Mouse (Mus musculus) ES-E14 (cell line): ENCODE results near the gene Lypd4. TPM values are rescaled to one million over a fixed set of nuclear protein-coding genes. Genes with fewer than 3 reads are reported as not detected.
A peak's percentile ranks its signal among the peaks of the same experiment; 100 is the strongest.

ENCODE experiments used
- DNase-seq: peaks from one replicate; pipeline ENCODE4 v3.0.0-alpha.2; 2013; ENCODE audit warnings: low read depth, low spot score
- H3K27ac ChIP-seq: 2 replicates; pipeline ENCODE4 v1.5.1; 2012; ENCODE audit warnings: low read depth, mild to moderate bottlenecking, low read length, moderate library complexity, mixed read lengths; ENCODE audit not compliant: poor library complexity, insufficient read depth, severe bottlenecking
- H3K36me3 ChIP-seq: 2 replicates; pipeline ENCODE4 v1.6.1; 2012; ENCODE audit warnings: mild to moderate bottlenecking, low read length, moderate library complexity, mixed read lengths; ENCODE audit not compliant: control insufficient read depth, poor library complexity, insufficient read depth, severe bottlenecking
- H3K4me1 ChIP-seq, 2 experiments: fragments of 150-350 bp in 1 of 2; sonication (generic) in 1 of 2; 2 replicates each; pipeline ENCODE4 v1.6.1; 2012; ENCODE audit warnings: low read length in 2 of 2, mild to moderate bottlenecking in 1 of 2, mixed read lengths in 1 of 2; ENCODE audit not compliant: control insufficient read depth in 2 of 2, insufficient read depth in 2 of 2, poor library complexity in 1 of 2
- H3K4me3 ChIP-seq, 2 experiments: fragments of 150-350 bp in 1 of 2; sonication (generic) in 1 of 2; 2 replicates each; pipeline ENCODE4 v1.5.1; 2012; ENCODE audit warnings: low read length in 2 of 2, low read depth in 1 of 2, mild to moderate bottlenecking in 1 of 2, mixed read lengths in 1 of 2; ENCODE audit not compliant: insufficient read depth in 1 of 2, poor library complexity in 1 of 2, severe bottlenecking in 1 of 2
- H3K9ac ChIP-seq: 2 replicates; pipeline ENCODE4 v1.6.1; 2012; ENCODE audit warnings: low read depth, mild to moderate bottlenecking, low read length, mixed read lengths; ENCODE audit not compliant: poor library complexity, insufficient read depth, severe bottlenecking
- H3K9me3 ChIP-seq: fragments of 150-350 bp; sonication (generic); 2 replicates; pipeline ENCODE4 v1.6.1; 2012; ENCODE audit warnings: low read depth, mild to moderate bottlenecking, low read length; ENCODE audit not compliant: control insufficient read depth, insufficient read depth
- CHD2 ChIP-seq: IDR thresholded peaks from 2 replicates; pipeline ENCODE4 v1.6.1; 2014; ENCODE audit warnings: mild to moderate bottlenecking, low read depth, low read length, inconsistent platforms
- HCFC1 ChIP-seq: IDR thresholded peaks from 2 replicates; pipeline ENCODE4 v1.6.1; 2012; ENCODE audit warnings: low read length, inconsistent platforms, borderline replicate concordance; ENCODE audit not compliant: insufficient read depth
- MAFK ChIP-seq: IDR thresholded peaks from 2 replicates; pipeline ENCODE4 v1.6.1; 2014; ENCODE audit warnings: mild to moderate bottlenecking, low read depth, low read length, inconsistent platforms; ENCODE audit not compliant: insufficient read depth
- ZC3H11A ChIP-seq: IDR thresholded peaks from 2 replicates; pipeline ENCODE4 v1.6.1; 2012; ENCODE audit warnings: low read depth, mild to moderate bottlenecking, inconsistent platforms, low read length, borderline replicate concordance
- ZNF384 ChIP-seq: IDR thresholded peaks from 2 replicates; pipeline ENCODE4 v1.6.1; 2012; ENCODE audit warnings: low read depth, low read length, inconsistent platforms
- in situ Hi-C, 2 experiments: fragments of 600-800 bp; cut with MboI; formaldehyde crosslinking; loops; one replicate each; pipeline ENCODE4 v1.15.1; 2025; ENCODE audit warnings: low sequenced_read_pairs in 2 of 2, inconsistent platforms in 1 of 2; ENCODE audit not compliant: unreplicated experiment in 2 of 2
- total RNA-seq: library from RNA; depleted of rRNA; stranded (reverse); fragments of 300-350 nt; gene quantifications from 2 replicates; pipeline ENCODE4 v1.2.3, GENCODE M21; 2012

Lypd4 gene
- total RNA-seq, 1 experiment = 0.18 TPM

DNA sequence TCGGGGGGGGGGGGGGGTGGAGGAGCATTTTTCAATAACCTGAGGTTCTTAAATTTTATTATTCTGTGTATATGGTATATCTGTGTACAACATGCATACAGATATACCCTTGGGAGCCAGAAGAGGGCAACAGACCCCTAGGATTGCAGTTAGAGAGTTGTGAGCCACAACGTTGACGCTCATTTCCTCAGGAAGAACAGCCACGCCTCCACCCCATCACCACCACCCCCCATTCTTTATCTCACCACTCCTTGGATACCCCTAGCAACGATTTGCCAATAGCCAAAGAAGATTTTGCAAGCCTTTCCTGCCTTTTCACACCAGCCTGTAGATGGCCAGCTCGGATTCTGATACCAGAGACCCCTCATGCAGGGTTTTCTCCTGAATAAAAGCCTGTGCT is 24.0 kb downstream of the Lypd4 start:
- no peaks in the 10 kb centered on the region for H3K9me3 ChIP-seq
- no peaks in the 10 kb centered on the region for H3K36me3 ChIP-seq
- no peak for TF ChIP-seq CHD2
- TF ChIP-seq ZC3H11A = peak; percentile 63
- DNase-seq = peak; percentile 81
- in situ Hi-C loops = loop anchor here in 1 of 2 experiments (10.0 kb wide), 1 partner anchor 119 kb away; no protein-coding TSS in a partner anchor
- peaks cover 6% of the 10 kb centered on the region in 2 experiments; a peak in 3 of 4 replicates for H3K4me1 ChIP-seq
- no peak overlapping the region for H3K4me3 ChIP-seq
- H3K27ac ChIP-seq = no peak overlapping the region
- no peak overlapping the region; the same call in 1 of the 2 replicates for H3K9ac ChIP-seq

DNA sequence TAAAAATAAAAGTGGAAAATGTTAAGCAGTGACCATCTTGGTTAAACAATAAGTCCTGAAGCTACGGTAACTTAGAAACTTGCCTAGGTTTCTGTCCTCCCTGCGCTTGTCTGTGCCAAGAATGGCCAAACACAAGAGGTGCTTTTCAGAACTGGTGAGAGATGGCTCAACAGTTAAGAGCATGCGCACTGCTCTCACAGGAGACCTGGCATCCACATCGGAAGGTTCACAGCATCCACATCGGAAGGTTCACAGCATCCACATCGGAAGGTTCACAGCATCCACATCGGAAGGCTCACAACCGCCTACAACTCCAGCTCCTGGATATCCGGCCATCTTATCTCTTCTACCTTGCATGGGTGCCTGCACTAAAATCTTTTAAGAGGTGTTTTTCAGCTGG is 24.6 kb downstream of the Lypd4 start:
- TF ChIP-seq ZNF384 (no peak), ZC3H11A (no peak), CHD2 (no peak), MAFK (no peak), HCFC1 (no peak)
- H3K36me3 ChIP-seq = no peaks in the 10 kb centered on the region
- H3K9me3 ChIP-seq = no peaks in the 10 kb centered on the region
- H3K9ac ChIP-seq = no peak overlapping the region; the same call in 1 of the 2 replicates
- in situ Hi-C loops = loop anchor here in 1 of 2 experiments (10.0 kb wide), 1 partner anchor 120 kb away; no protein-coding TSS in a partner anchor
- DNase-seq = no peak
- 0 out of 4 replicates have a peak overlapping the region, but pooled peaks of 1 of the 2 experiments have one; percentile 30 for H3K4me3 ChIP-seq
- peaks cover 2 to 9% of the 10 kb centered on the region in 2 experiments; a peak in 2 of 4 replicates for H3K4me1 ChIP-seq
- no peak overlapping the region for H3K27ac ChIP-seq

GRCm38 (mm10) chr7:24844144-24844543 is 25.6 kb downstream of the Lypd4 start:
- in situ Hi-C loops = loop anchor here in 1 of 2 experiments (10.0 kb wide), 1 partner anchor 121 kb away; no protein-coding TSS in a partner anchor
- DNase-seq = no peak

GRCm38 (mm10) chr7:24841009-24841408 is 28.7 kb downstream of the Lypd4 start:
- H3K36me3 ChIP-seq = no peaks in the 10 kb centered on the region
- in situ Hi-C loops = loop anchor here in 1 of 2 experiments (10.0 kb wide), 1 partner anchor 124 kb away; no protein-coding TSS in a partner anchor
- H3K9me3 ChIP-seq = no peaks in the 10 kb centered on the region
- no peak overlapping the region for H3K4me3 ChIP-seq
- H3K9ac ChIP-seq = no peak overlapping the region
- peaks cover 0 to 13% of the 10 kb centered on the region in 2 experiments; a peak in 2 of 4 replicates for H3K4me1 ChIP-seq
- no peak for DNase-seq
- no peak overlapping the region for H3K27ac ChIP-seq
- no peak for TF ChIP-seq CHD2
- TF ChIP-seq HCFC1 = no peak
- TF ChIP-seq MAFK = no peak
- no peak for TF ChIP-seq ZC3H11A
- no peak for TF ChIP-seq ZNF384

More at GRCm38 (mm10) chr7:24844144-24844543, 25.6 kb downstream of the Lypd4 start:
- H3K9me3 ChIP-seq = no peaks in the 10 kb centered on the region
- no peaks in the 10 kb centered on the region for H3K36me3 ChIP-seq
- H3K4me3 ChIP-seq = no peak overlapping the region
- H3K4me1 ChIP-seq = peaks cover 0 to 11% of the 10 kb centered on the region in 2 experiments; a peak in 2 of 4 replicates
- H3K27ac ChIP-seq = no peak overlapping the region
- no peak overlapping the region for H3K9ac ChIP-seq
- TF ChIP-seq ZC3H11A (no peak), MAFK (no peak), HCFC1 (no peak), ZNF384 (no peak), CHD2 (no peak)
